Mouse (Mus musculus) heart, postnatal 0 days (tissue): Measurements from ENCODE around the gene Asb4. TPM values are rescaled to one million over a fixed set of nuclear protein-coding genes. Genes with fewer than 3 reads are reported as not detected.

Source experiments
- ATAC-seq: fragments of 200-750 bp; cut with Nextera tagmentation; 2 replicates; pipeline ENCODE4 v1.8.0; 2017; ENCODE audit warnings: low read depth, moderate number of reproducible peaks, moderate library complexity; ENCODE audit not compliant: insufficient read depth
- DNase-seq: peaks from one replicate; pipeline ENCODE4 v3.0.0-alpha.2; 2016; ENCODE audit warnings: low spot score
- H3K27ac ChIP-seq: fragments of 300-500 bp; sonication (generic); 2 replicates; pipeline ENCODE4 v1.5.1; 2014; ENCODE audit warnings: low read depth, mild to moderate bottlenecking
- H3K27me3 ChIP-seq: fragments of 300-500 bp; sonication (generic); 2 replicates; pipeline ENCODE4 v1.6.1; 2014; ENCODE audit warnings: low read length, mixed read lengths; ENCODE audit not compliant: control insufficient read depth, insufficient read depth
- H3K36me3 ChIP-seq: fragments of 300-500 bp; sonication (generic); replicated peaks from 2 replicates; pipeline ENCODE4 v1.6.1; 2014; ENCODE audit warnings: low read length, mixed read lengths; ENCODE audit not compliant: control insufficient read depth, insufficient read depth
- H3K4me1 ChIP-seq: fragments of 300-500 bp; sonication (generic); 2 replicates; pipeline ENCODE4 v1.6.1; 2014; ENCODE audit warnings: antibody characterized with exemption; ENCODE audit not compliant: control insufficient read depth, insufficient read depth
- H3K4me2 ChIP-seq: fragments of 300-500 bp; sonication (generic); 2 replicates; pipeline ENCODE4 v1.6.1; 2014; ENCODE audit warnings: low read depth, mild to moderate bottlenecking, low read length, moderate library complexity
- H3K4me3 ChIP-seq: fragments of 300-500 bp; sonication (generic); 2 replicates; pipeline ENCODE4 v1.5.1; 2014; ENCODE audit warnings: low read depth, low read length
- H3K9ac ChIP-seq: fragments of 300-500 bp; sonication (generic); replicated peaks from 2 replicates; pipeline ENCODE4 v1.6.1; 2014; ENCODE audit warnings: low read depth, low read length, mixed read lengths
- H3K9me3 ChIP-seq: fragments of 300-500 bp; sonication (generic); replicated peaks from 2 replicates; pipeline ENCODE4 v1.6.1; 2016; ENCODE audit warnings: low read length; ENCODE audit not compliant: control insufficient read depth
- CTCF ChIP-seq: IDR thresholded peaks from 2 replicates; pipeline ENCODE4 v1.5.1; 2016; ENCODE audit warnings: antibody characterized with exemption, control low read depth, low read depth
- EP300 ChIP-seq: IDR thresholded peaks from 2 replicates; pipeline ENCODE4 v1.6.1; 2016; ENCODE audit warnings: antibody characterized with exemption, low read depth
- WGBS: fragments of 180-500 bp; shearing (Covaris S2); extraction: QIAGEN DNeasy Blood & Tissue Kit; methylation state at CpG from one replicate; pipeline ENCODE4 v1.1.7; 2014; 5-methylcytosine and 5-hydroxymethylcytosine counted together
- polyA plus RNA-seq: library from polyadenylated mRNA; unstranded; fragments of >200 nt; fragmentation: Nextera tagmentation; extraction: Ambion mirVana; gene quantifications from 2 replicates; pipeline ENCODE4 v1.2.1, GENCODE M21; 2015
- total RNA-seq: library from RNA; depleted of rRNA; stranded (reverse); fragments of >200 nt; gene quantifications from 2 replicates; pipeline ENCODE4 v1.2.3, GENCODE M21; 2014; ENCODE audit warnings: low replicate concordance

The Asb4 gene
- total and polyA plus RNA-seq, 2 experiments from 2014 or later, result 6.5 to 10.6 TPM

DNA sequence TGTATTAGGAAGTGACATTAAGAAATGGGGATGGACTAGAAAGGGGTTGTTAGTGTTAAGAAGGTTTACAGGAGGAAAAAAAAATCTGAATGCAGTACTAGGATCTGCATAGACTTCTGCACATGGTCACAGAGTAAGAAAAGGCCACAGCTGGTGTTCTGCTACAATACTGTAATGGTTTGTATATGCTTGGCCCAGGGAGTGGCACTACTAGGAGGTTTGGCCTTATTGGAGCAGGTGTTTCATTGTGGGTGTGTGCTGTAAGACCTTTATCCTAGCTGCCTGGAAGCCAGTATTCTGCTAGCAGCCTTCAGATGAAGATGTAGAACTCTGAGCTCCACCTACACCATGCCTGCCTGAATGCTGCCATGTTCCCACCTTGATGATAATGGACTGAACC, 25.3 kb upstream of the Asb4 start:
- H3K4me1 ChIP-seq, result no peaks in the 10 kb centered on the region
- no peaks in the 10 kb centered on the region for H3K27me3 ChIP-seq
- no peak overlapping the region for H3K27ac ChIP-seq

DNA sequence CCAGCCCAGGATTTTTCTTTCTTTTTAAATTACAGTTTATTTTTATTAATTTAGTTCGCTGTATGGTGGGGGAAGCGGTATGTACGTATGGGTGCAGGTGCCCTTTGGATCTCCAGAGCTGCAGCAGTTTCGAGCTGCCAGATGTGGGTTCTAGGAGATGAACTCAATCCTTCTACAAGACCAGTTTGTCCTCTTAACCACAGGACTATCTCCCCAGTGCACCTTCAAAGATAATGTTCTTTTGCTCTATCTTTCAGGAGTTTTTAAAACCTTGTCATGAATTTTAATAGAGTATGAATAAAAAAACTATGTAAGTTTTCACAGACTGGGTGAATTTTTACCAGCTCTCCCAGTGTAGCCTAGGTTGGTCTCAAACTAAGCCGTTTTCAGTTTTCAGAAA, 22.8 kb upstream of the Asb4 start:
- Histone ChIP-seq H3K4me1 (no peaks in the 10 kb centered on the region), H3K4me2 (no peak overlapping the region), H3K4me3 (no peak overlapping the region), H3K27me3 (no peaks in the 10 kb centered on the region), H3K9ac (no peak overlapping the region), H3K27ac (no peak overlapping the region), H3K9me3 (no peaks in the 10 kb centered on the region), H3K36me3 (no peaks in the 10 kb centered on the region)
- no peak for TF ChIP-seq EP300
- TF ChIP-seq CTCF, result no peak
- 84% methylated on average over 5 of the region's 5 CpGs for WGBS
- DNase-seq (no peak), ATAC-seq (no peak)

More for the DNA sequence above, 25.3 kb upstream of the Asb4 start:
- DNase-seq, result no peak
- Histone ChIP-seq H3K4me3 (no peak overlapping the region), H3K36me3 (no peaks in the 10 kb centered on the region), H3K4me2 (no peak overlapping the region), H3K9me3 (no peaks in the 10 kb centered on the region), H3K9ac (no peak overlapping the region)
- TF ChIP-seq EP300 (no peak), CTCF (no peak)
- ATAC-seq, result no peak

DNA sequence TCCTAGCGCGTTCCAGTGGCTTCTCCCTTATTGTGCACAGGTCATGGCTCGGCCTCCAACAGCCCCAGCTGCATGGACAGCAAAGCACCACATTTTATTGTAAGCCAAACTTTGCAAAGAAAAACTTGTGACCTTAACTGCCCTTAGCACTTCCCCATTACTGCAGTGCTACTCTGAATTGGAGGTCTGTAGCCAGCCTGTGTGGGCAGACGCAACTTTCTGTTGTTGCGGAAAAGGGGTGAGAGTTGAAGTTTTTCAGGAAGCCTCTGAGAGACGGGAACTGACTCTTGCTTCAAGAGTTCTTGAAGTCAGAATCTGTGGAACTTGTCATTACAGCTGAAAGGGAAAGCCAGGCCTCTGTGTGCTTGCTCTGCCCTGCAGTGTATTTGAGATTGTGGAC, 21.2 kb upstream of the Asb4 start:
- Histone ChIP-seq H3K36me3 (no peaks in the 10 kb centered on the region), H3K9me3 (no peaks in the 10 kb centered on the region), H3K9ac (no peak overlapping the region), H3K4me3 (no peak overlapping the region), H3K4me1 (no peaks in the 10 kb centered on the region), H3K27me3 (no peaks in the 10 kb centered on the region), H3K27ac (no peak overlapping the region), H3K4me2 (no peak overlapping the region)
- ATAC-seq (no peak), DNase-seq (no peak)
- WGBS, result 69% methylated on average over 6 of the region's 6 CpGs
- no peak for TF ChIP-seq EP300
- TF ChIP-seq CTCF, result no peak

DNA sequence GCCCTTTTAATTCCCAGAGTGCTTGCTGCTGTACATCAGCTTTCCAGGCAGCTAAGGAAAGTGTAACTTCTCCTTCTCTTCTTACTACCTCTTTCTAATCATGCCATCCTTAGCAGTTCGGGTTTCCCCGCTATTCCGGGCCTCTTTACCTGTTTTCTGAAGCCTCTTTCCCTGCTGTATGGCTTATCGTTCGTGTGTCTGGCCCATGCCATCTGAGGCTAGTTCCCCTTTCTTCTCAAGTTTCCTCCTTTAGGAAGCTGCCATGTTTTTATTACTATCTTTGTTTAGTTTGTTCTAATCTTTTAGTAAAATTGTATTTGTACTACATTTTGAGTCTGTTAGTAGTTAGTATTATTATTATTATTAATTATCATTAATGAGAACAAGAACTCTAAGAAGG, 17.3 kb upstream of the Asb4 start:
- Histone ChIP-seq H3K4me3 (no peak overlapping the region), H3K4me1 (no peaks in the 10 kb centered on the region), H3K9me3 (no peaks in the 10 kb centered on the region), H3K36me3 (no peaks in the 10 kb centered on the region), H3K9ac (no peak overlapping the region), H3K27me3 (no peaks in the 10 kb centered on the region), H3K27ac (no peak overlapping the region), H3K4me2 (no peak overlapping the region)
- no peak for ATAC-seq
- no peak for DNase-seq
- no peak for TF ChIP-seq CTCF
- no peak for TF ChIP-seq EP300
- WGBS, result 77% methylated on average over 5 of the region's 5 CpGs

DNA sequence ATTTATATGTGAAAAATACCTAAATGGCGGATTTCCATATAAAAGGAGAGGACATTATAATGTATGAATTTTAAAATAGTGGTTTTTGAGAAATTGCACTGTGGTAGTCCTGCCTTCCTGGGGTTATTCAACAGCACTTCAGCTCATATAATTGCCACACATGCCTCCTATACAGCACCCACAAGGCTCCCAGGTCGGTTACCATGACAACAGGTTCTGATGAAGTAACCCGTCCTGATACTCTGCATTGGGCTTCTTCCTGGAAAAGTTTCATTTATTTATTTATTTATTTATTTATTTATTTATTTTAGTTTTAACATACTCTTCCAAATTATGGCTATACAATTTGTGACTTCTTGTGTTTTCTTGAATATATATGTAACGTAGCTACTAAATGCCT, 6.3 kb upstream of the Asb4 start:
- WGBS, result 89% methylated on average over 4 of the region's 4 CpGs
- no peaks in the 10 kb centered on the region for H3K4me1 ChIP-seq
- DNase-seq (no peak), ATAC-seq (no peak)
- no peaks in the 10 kb centered on the region for H3K27me3 ChIP-seq
- H3K4me3 ChIP-seq, result no peak overlapping the region
- H3K4me2 ChIP-seq, result no peak overlapping the region
- H3K9ac ChIP-seq, result no peak overlapping the region
- H3K36me3 ChIP-seq, result no peaks in the 10 kb centered on the region
- H3K9me3 ChIP-seq, result no peaks in the 10 kb centered on the region
- TF ChIP-seq CTCF (no peak), EP300 (no peak)
- H3K27ac ChIP-seq, result no peak overlapping the region

GRCm38 (mm10) chr6:5379048-5379447, 4.1 kb upstream of the Asb4 start:
- Histone ChIP-seq H3K27ac (no peak overlapping the region), H3K4me3 (no peak overlapping the region), H3K27me3 (no peaks in the 10 kb centered on the region), H3K4me1 (no peaks in the 10 kb centered on the region), H3K9me3 (no peaks in the 10 kb centered on the region), H3K4me2 (no peak overlapping the region), H3K9ac (no peak overlapping the region), H3K36me3 (no peaks in the 10 kb centered on the region)
- no peak for ATAC-seq
- TF ChIP-seq CTCF, result no peak
- no peak for TF ChIP-seq EP300
- DNase-seq, result no peak
- WGBS, result 82% methylated on average over 3 of the region's 3 CpGs
